Mouse (Mus musculus): ENCODE measurements at regions not wholly inside any gene's neighbourhood (a gene's known extent, or its start where the extent isn't known, plus 50 kb on each side); places are given as distances from the start of the nearest gene placed in this dataset.

DNA sequence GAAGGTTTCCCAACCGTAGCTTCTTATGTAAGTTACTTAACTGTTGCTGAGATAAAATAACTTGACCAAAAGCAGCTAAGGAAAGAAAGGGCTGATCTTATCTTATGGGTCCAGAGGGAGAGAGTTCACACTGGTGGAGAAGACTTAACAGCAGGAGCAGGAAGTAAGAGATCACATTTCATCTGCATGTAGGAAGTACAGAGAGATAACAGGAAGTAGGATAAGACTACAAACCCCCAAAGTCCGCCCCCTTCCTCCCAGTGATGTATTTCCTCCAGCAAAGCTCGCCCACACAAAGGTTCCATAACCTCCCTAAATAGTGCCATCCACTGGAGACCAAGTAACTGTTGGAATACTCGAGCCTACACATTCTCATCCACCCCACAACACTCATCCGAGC, 79.2 kb upstream of the Tbc1d5 start:
- DNase-seq (ENCODE audit: low spot score): no peak
- H3K27ac ChIP-seq (ENCODE audit: low read depth, low read length): no peak overlapping the region
- no peaks in the 10 kb centered on the region for H3K4me1 ChIP-seq (ENCODE audit: control insufficient read depth, insufficient read depth, low read length)
- WGBS: 84% methylated on average over 5 of the region's 5 CpGs
- H3K4me3 ChIP-seq (ENCODE audit: low read depth, low read length): no peak overlapping the region
- no peaks in the 10 kb centered on the region for H3K36me3 ChIP-seq (ENCODE audit: control insufficient read depth, insufficient read depth, low read length)
- no peak for ATAC-seq (ENCODE audit: insufficient read depth, low FRiP score, low TSS enrichment)
- H3K4me2 ChIP-seq (ENCODE audit: low read depth): no peak overlapping the region
- H3K9me3 ChIP-seq (ENCODE audit: control insufficient read depth, low read length): no peaks in the 10 kb centered on the region
- no peak overlapping the region for H3K9ac ChIP-seq (ENCODE audit: low read length)
- H3K27me3 ChIP-seq (ENCODE audit: control insufficient read depth, insufficient read depth, low read length): no peaks in the 10 kb centered on the region

GRCm38 (mm10) chr17:51248543-51248942, 69.4 kb upstream of the Tbc1d5 start:
- no peaks in the 10 kb centered on the region for H3K36me3 ChIP-seq (ENCODE audit: control insufficient read depth, insufficient read depth, low read length)
- H3K4me1 ChIP-seq (ENCODE audit: control insufficient read depth, insufficient read depth, low read length): no peaks in the 10 kb centered on the region
- DNase-seq (ENCODE audit: low spot score): no peak
- H3K4me2 ChIP-seq (ENCODE audit: low read depth): no peak overlapping the region
- no peak for ATAC-seq (ENCODE audit: insufficient read depth, low FRiP score, low TSS enrichment)
- WGBS: 79% methylated on average over 6 of the region's 6 CpGs
- H3K9ac ChIP-seq (ENCODE audit: low read length): no peak overlapping the region
- no peak overlapping the region for H3K27ac ChIP-seq (ENCODE audit: low read depth, low read length)
- H3K9me3 ChIP-seq (ENCODE audit: control insufficient read depth, low read length): no peaks in the 10 kb centered on the region
- H3K4me3 ChIP-seq (ENCODE audit: low read depth, low read length): no peak overlapping the region
- H3K27me3 ChIP-seq (ENCODE audit: control insufficient read depth, insufficient read depth, low read length): no peaks in the 10 kb centered on the region

GRCm38 (mm10) chr17:51246038-51246437, 66.9 kb upstream of the Tbc1d5 start:
- H3K4me2 ChIP-seq (ENCODE audit: low read depth): no peak overlapping the region
- no peaks in the 10 kb centered on the region for H3K4me1 ChIP-seq (ENCODE audit: control insufficient read depth, insufficient read depth, low read length)
- H3K9ac ChIP-seq (ENCODE audit: low read length): no peak overlapping the region
- no peaks in the 10 kb centered on the region for H3K27me3 ChIP-seq (ENCODE audit: control insufficient read depth, insufficient read depth, low read length)
- no peak overlapping the region for H3K27ac ChIP-seq (ENCODE audit: low read depth, low read length)
- H3K9me3 ChIP-seq (ENCODE audit: control insufficient read depth, low read length): no peaks in the 10 kb centered on the region
- WGBS: 76% methylated on average over 3 of the region's 3 CpGs
- no peaks in the 10 kb centered on the region for H3K36me3 ChIP-seq (ENCODE audit: control insufficient read depth, insufficient read depth, low read length)
- ATAC-seq (ENCODE audit: insufficient read depth, low FRiP score, low TSS enrichment) (no peak), DNase-seq (ENCODE audit: low spot score) (no peak)
- no peak overlapping the region for H3K4me3 ChIP-seq (ENCODE audit: low read depth, low read length)

GRCm38 (mm10) chr17:51240360-51240993, 61.3 kb upstream of the Tbc1d5 start:
- Histone ChIP-seq H3K4me3 (ENCODE audit: low read depth, low read length) (no peak overlapping the region), H3K27ac (ENCODE audit: low read depth, low read length) (no peak overlapping the region), H3K4me2 (ENCODE audit: low read depth) (no peak overlapping the region), H3K9me3 (ENCODE audit: control insufficient read depth, low read length) (no peaks in the 10 kb centered on the region), H3K27me3 (ENCODE audit: control insufficient read depth, insufficient read depth, low read length) (no peaks in the 10 kb centered on the region), H3K4me1 (ENCODE audit: control insufficient read depth, insufficient read depth, low read length) (no peaks in the 10 kb centered on the region), H3K36me3 (ENCODE audit: control insufficient read depth, insufficient read depth, low read length) (no peaks in the 10 kb centered on the region), H3K9ac (ENCODE audit: low read length) (no peak overlapping the region)
- 56% methylated on average over 5 of the region's 5 CpGs for WGBS
- no peak for DNase-seq (ENCODE audit: low spot score)
- no peak for ATAC-seq (ENCODE audit: insufficient read depth, low FRiP score, low TSS enrichment)

GRCm38 (mm10) chr17:51239465-51239864, 60.3 kb upstream of the Tbc1d5 start:
- no peaks in the 10 kb centered on the region for H3K36me3 ChIP-seq (ENCODE audit: control insufficient read depth, insufficient read depth, low read length)
- no peak overlapping the region for H3K4me3 ChIP-seq (ENCODE audit: low read depth, low read length)
- H3K27ac ChIP-seq (ENCODE audit: low read depth, low read length): no peak overlapping the region
- no peak overlapping the region for H3K9ac ChIP-seq (ENCODE audit: low read length)
- no peaks in the 10 kb centered on the region for H3K9me3 ChIP-seq (ENCODE audit: control insufficient read depth, low read length)
- H3K4me2 ChIP-seq (ENCODE audit: low read depth): no peak overlapping the region
- H3K27me3 ChIP-seq (ENCODE audit: control insufficient read depth, insufficient read depth, low read length): no peaks in the 10 kb centered on the region
- WGBS: 65% methylated on average over 3 of the region's 3 CpGs
- no peak for DNase-seq (ENCODE audit: low spot score)
- H3K4me1 ChIP-seq (ENCODE audit: control insufficient read depth, insufficient read depth, low read length): no peaks in the 10 kb centered on the region
- no peak for ATAC-seq (ENCODE audit: insufficient read depth, low FRiP score, low TSS enrichment)
